Mouse (Mus musculus) kidney, embryonic 14.5 days (tissue): Measurements from ENCODE around the gene Fam149a. TPM values are rescaled to one million over a fixed set of nuclear protein-coding genes. Genes with fewer than 3 reads are reported as not detected.
"Not testable (repeated sequence)": the region's sequence is repeated elsewhere in the genome, so short reads cannot be mapped to it uniquely, and the experiment has no call there.

ENCODE experiments used
- ATAC-seq: fragments of 200-750 bp; cut with Nextera tagmentation; 2 replicates; pipeline ENCODE4 v1.8.0; 2017; ENCODE audit warnings: moderate number of reproducible peaks, mild to moderate bottlenecking, moderate TSS enrichment, moderate library complexity; ENCODE audit not compliant: low FRiP score, low TSS enrichment
- H3K27ac ChIP-seq: fragments of 300-500 bp; sonication (generic); 2 replicates; pipeline ENCODE4 v1.5.1; 2014; ENCODE audit warnings: low read depth, mild to moderate bottlenecking, low read length, moderate library complexity, mixed read lengths
- H3K27me3 ChIP-seq: fragments of 300-500 bp; sonication (generic); 2 replicates; pipeline ENCODE4 v1.6.1; 2014; ENCODE audit warnings: mild to moderate bottlenecking, low read length; ENCODE audit not compliant: control insufficient read depth, insufficient read depth
- H3K36me3 ChIP-seq: fragments of 300-500 bp; sonication (generic); 2 replicates; pipeline ENCODE4 v1.6.1; 2014; ENCODE audit warnings: low read length, mixed read lengths; ENCODE audit not compliant: control insufficient read depth, insufficient read depth
- H3K4me1 ChIP-seq: fragments of 300-500 bp; sonication (generic); 2 replicates; pipeline ENCODE4 v1.6.1; 2014; ENCODE audit warnings: low read length, mixed read lengths; ENCODE audit not compliant: control insufficient read depth, insufficient read depth
- H3K4me2 ChIP-seq: fragments of 300-500 bp; sonication (generic); replicated peaks from 2 replicates; pipeline ENCODE4 v1.6.1; 2014; ENCODE audit warnings: low read depth, mild to moderate bottlenecking, low read length
- H3K4me3 ChIP-seq: fragments of 300-500 bp; sonication (generic); 2 replicates; pipeline ENCODE4 v1.5.1; 2014; ENCODE audit warnings: mild to moderate bottlenecking, low read length
- H3K9ac ChIP-seq: fragments of 300-500 bp; sonication (generic); 2 replicates; pipeline ENCODE4 v1.6.1; 2014; ENCODE audit warnings: low read depth, mild to moderate bottlenecking, low read length, moderate library complexity
- H3K9me3 ChIP-seq: fragments of 300-500 bp; sonication (generic); 2 replicates; pipeline ENCODE4 v1.6.1; 2016; ENCODE audit warnings: low read length; ENCODE audit not compliant: control insufficient read depth
- WGBS: fragments of 180-500 bp; shearing (Covaris S2); extraction: QIAGEN DNeasy Blood & Tissue Kit; methylation state at CpG from one replicate; pipeline ENCODE4 v1.1.7; 2014; 5-methylcytosine and 5-hydroxymethylcytosine counted together
- polyA plus RNA-seq: library from polyadenylated mRNA; unstranded; fragments of >200 nt; fragmentation: Nextera tagmentation; extraction: Ambion mirVana; gene quantifications from 2 replicates; pipeline ENCODE4 v1.2.1, GENCODE M21; 2014

Gene Fam149a
- polyA plus RNA-seq, 1 experiment from 2014 or later = 62.8 TPM

- ATAC-seq = no peak
- Histone ChIP-seq H3K4me3 (no peak overlapping the region), H3K4me2 (no peak overlapping the region), H3K36me3 (peaks cover 51% of the 10 kb centered on the region), H3K4me1 (no peaks in the 10 kb centered on the region), H3K27ac (no peak overlapping the region), H3K27me3 (no peaks in the 10 kb centered on the region), H3K9ac (no peak overlapping the region), H3K9me3 (no peaks in the 10 kb centered on the region)
- 94% methylated on average over 8 of the region's 8 CpGs for WGBS
These were observed 37.8 kb downstream of the Fam149a start for GRCm38 (mm10) chr8:45344298-45344697.

DNA sequence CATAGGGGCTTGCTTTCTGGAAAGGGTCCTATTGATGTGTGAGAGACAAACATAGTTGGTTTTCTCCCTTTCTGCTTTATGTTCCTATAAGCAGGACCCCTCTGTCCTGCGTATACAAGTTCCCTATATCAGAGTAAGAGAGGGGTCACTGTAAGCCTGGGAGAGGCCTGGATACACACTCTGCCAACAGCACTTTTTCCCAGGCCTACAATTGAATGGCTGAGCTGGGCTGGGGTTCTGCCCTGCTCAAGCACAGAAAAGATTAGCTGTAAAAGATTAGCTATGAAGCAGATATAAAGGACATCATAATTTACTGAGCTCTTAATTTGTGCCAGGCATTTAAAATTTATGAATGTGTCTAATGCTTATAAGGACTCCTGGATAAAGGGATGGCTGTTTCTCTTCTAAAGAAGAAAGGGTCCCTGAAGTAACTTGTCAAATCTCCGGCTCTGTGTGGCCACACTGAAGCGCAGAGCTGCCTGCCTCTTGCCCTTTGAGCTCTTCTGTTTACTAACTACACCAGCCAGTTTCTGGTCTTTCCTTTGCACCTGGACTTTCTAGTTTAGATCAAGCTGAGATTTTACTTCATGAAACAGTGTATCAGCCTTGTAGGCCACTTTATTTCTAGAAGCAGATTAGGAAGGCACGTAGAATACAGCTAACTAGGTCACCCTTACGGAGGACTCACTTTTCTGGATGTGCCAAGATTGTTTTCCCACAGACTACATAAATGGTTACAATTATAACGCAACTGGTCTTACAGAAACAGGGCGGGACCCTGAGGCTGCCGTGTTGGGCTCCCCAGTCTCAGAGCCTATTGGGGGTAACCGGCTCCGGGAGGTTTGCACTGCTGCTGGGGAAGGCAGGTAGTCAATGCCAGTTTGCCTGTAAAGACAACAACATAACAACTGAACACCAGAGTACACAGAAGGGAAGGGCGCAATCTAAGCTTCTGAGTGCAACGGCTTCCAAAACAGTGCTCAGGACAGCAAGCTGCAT lies 40.2 kb downstream of the Fam149a start:
- no peak overlapping the region for H3K4me3 ChIP-seq
- H3K4me2 ChIP-seq = no peak overlapping the region
- no peaks in the 10 kb centered on the region for H3K27me3 ChIP-seq
- 92% methylated on average over 12 of the region's 12 CpGs for WGBS
- no peak overlapping the region for H3K9ac ChIP-seq
- H3K36me3 ChIP-seq = peaks cover 51% of the 10 kb centered on the region
- H3K9me3 ChIP-seq = no peaks in the 10 kb centered on the region
- H3K27ac ChIP-seq = no peak overlapping the region
- no peak for ATAC-seq
- H3K4me1 ChIP-seq = no peaks in the 10 kb centered on the region

DNA sequence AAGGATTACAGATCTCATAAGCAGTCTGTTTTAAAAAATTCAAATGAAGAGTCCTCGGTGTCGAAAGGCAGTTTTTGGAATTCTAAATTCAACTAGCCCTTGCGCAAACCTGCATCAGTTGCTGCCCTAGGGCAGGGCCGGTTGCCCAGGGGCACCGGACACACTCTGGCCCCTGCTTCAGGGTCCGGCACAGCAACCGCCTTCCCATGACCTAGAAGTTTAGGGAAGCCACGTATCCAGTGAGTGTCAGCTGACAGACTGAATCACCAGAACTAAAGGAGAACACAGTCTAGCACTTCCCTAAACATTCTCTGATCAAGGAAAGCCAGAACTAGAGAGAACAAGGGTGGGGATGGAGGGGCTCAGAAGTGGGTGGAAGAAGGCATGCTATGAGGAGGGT lies 48.6 kb downstream of the Fam149a start:
- ATAC-seq = peak; percentile 41; the same call in 1 of the 2 replicates
- Histone ChIP-seq H3K4me3 (peak overlapping the region; percentile 66), H3K9ac (peak overlapping the region; percentile 61; the same call in 1 of the 2 replicates), H3K9me3 (no peaks in the 10 kb centered on the region), H3K4me2 (peak overlapping the region; percentile 98), H3K36me3 (peaks cover 4% of the 10 kb centered on the region; the same call in 1 of the 2 replicates), H3K27me3 (no peaks in the 10 kb centered on the region), H3K27ac (no peak overlapping the region), H3K4me1 (peaks cover 5% of the 10 kb centered on the region; the same call in 1 of the 2 replicates)
- WGBS = 4% methylated on average over 8 of the region's 8 CpGs

- H3K4me3 ChIP-seq = peak within 1 kb of the TSS; percentile 66
- no peak within 1 kb of the TSS for H3K27ac ChIP-seq
- H3K27me3 ChIP-seq = no peaks in the 10 kb centered on the region
- H3K36me3 ChIP-seq = peaks cover 2% of the 10 kb centered on the region; the same call in 1 of the 2 replicates
- H3K4me2 ChIP-seq = peak within 1 kb of the TSS; percentile 98
- H3K9ac ChIP-seq = peak within 1 kb of the TSS; percentile 61
- peaks cover 5% of the 10 kb centered on the region; the same call in 1 of the 2 replicates for H3K4me1 ChIP-seq
- H3K9me3 ChIP-seq = no peaks in the 10 kb centered on the region
- under 1% methylated on average over 44 of the region's 44 CpGs for whole genome bisulfite sequencing
- ATAC-seq = peak; percentile 82
These were observed 49.2 kb downstream of the Fam149a start, which contains the start of gene Cyp4v3 for GRCm38 (mm10) chr8:45332685-45333409. Gene Cyp4v3, minus strand, starts transcription at chr8:45333216.

DNA sequence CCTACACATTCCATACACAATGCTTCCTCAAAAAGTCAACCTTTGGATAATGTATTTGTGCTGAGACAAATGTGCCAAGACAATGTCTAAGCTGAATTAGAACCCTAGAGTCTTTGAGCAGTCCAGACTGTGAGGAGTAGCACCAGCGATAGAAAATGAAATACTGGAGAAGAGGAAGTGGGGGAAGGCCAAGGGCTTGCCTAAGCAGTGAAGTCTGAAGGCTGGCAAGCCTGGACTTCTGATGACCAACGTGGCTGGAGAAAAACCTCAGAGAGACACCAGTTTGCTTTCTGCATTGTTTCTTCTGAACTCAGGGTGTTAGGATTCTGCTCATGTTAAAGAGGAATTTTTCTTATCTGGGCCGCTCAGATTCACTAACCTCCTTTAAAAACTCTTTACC lies 51.2 kb downstream of the Fam149a start:
- WGBS = 89% methylated on average over 3 of the region's 3 CpGs
- H3K9me3 ChIP-seq = no peaks in the 10 kb centered on the region

DNA sequence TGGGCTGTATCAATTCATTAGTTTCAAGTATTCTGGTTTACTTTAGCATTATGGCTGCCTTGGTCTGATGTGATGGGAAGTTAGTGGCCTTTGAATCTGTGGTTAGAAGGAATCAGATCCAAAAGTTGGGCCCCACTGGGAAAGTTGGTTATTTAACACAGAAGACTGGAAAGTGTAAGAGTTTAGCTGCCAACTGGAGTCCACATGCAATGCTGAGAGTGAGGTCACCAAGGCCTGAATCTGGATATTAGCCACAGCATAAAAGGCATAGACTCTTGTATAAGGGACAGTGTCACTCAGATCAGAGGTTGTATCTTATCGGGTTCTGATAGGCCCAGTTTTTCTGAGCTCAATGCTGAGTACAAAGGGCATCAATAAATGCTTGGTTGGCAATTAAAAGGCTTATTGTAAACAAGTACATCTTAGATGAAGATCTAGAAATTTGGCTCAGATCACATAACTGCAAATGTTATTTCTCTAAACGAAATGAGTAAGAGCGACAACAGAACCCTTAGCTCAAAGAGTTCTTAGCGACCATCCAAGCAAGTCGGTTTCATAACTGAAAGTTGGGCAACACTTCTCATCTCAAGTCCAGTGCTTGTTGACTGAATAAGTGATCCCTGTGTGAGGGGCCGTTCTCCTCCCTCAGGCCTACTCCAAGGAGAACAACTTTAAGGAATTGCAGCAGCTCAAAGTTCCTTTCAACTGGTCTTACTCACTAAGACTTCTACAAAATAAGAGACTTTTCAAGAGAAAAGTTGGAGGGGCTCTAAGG lies 52.7 kb downstream of the Fam149a start:
- 92% methylated on average over 6 of the region's 6 CpGs for WGBS
- Histone ChIP-seq H3K27ac (no peak overlapping the region), H3K9me3 (no peaks in the 10 kb centered on the region), H3K4me1 (peaks cover 5% of the 10 kb centered on the region; the same call in 1 of the 2 replicates), H3K36me3 (no peaks in the 10 kb centered on the region), H3K9ac (no peak overlapping the region), H3K4me3 (no peak overlapping the region), H3K27me3 (no peaks in the 10 kb centered on the region), H3K4me2 (no peak overlapping the region)
- ATAC-seq = no peak

More for the DNA sequence above, 51.2 kb downstream of the Fam149a start:
- H3K27ac ChIP-seq = no peak overlapping the region
- H3K36me3 ChIP-seq = no peaks in the 10 kb centered on the region
- H3K4me1 ChIP-seq = peaks cover 5% of the 10 kb centered on the region; the same call in 1 of the 2 replicates
- H3K4me2 ChIP-seq = no peak overlapping the region
- H3K4me3 ChIP-seq = no peak overlapping the region
- H3K9ac ChIP-seq = no peak overlapping the region
- H3K27me3 ChIP-seq = no peaks in the 10 kb centered on the region
- no peak for ATAC-seq

DNA sequence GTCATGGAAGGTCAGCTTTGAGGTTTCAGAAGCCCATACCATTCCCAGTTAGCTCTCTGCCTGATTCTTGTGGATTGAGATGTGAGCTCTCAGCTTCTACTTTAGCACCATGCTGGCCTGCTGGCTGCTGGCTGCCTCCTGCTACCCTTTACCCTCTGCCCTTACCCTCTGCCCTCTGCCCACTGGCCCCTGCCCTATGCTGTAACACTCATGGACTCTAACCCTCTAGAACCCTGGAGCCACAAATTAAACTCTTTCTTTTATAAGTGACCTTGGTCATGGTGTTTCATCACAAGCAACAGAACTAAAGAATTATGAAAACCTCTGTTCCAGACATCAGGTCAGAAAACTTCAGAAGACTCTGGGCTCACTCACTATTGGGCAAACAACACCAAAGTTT lies 55.0 kb downstream of the Fam149a start:
- H3K4me2 ChIP-seq, H3K27me3 ChIP-seq, H3K4me3 ChIP-seq, H3K9me3 ChIP-seq, H3K9ac ChIP-seq, H3K4me1 ChIP-seq, H3K27ac ChIP-seq, ATAC-seq, H3K36me3 ChIP-seq: not testable (repeated sequence)

- no peaks in the 10 kb centered on the region for H3K36me3 ChIP-seq
- H3K4me2 ChIP-seq = no peak overlapping the region
- H3K27ac ChIP-seq = no peak overlapping the region
- no peaks in the 10 kb centered on the region for H3K27me3 ChIP-seq
- no peaks in the 10 kb centered on the region for H3K4me1 ChIP-seq
- ATAC-seq = no peak
- no peak overlapping the region for H3K4me3 ChIP-seq
- H3K9me3 ChIP-seq = no peaks in the 10 kb centered on the region
- H3K9ac ChIP-seq = no peak overlapping the region
- WGBS = 63% methylated on average over 4 of the region's 4 CpGs
These were observed 57.9 kb downstream of the Fam149a start for GRCm38 (mm10) chr8:45324151-45324550.
